Mouse (Mus musculus): ENCODE measurements around the gene Olfr692. TPM values are rescaled to one million over a fixed set of nuclear protein-coding genes. Genes with fewer than 3 reads are reported as not detected.
"Not testable (repeated sequence)": the region's sequence is repeated elsewhere in the genome, so short reads cannot be mapped to it uniquely, and the experiment has no call there.

Olfr692 gene
- polyA plus RNA-seq, 1 experiment, result not detected

- H3K4me1 ChIP-seq (ENCODE audit: control insufficient read depth, insufficient read depth, low read length), result no peaks in the 10 kb centered on the region
- TF ChIP-seq CTCF (IDR thresholded peaks at IDR 0.05; ENCODE audit: borderline replicate concordance, insufficient read depth, low read depth, low read length) (no peak), POLR2A (IDR thresholded peaks at IDR 0.05; ENCODE audit: borderline replicate concordance, insufficient read depth, low read length) (no peak)
- H3K27ac ChIP-seq (ENCODE audit: insufficient read depth, low read length), result no peak overlapping the region
- no peaks in the 10 kb centered on the region for H3K27me3 ChIP-seq (ENCODE audit: control insufficient read depth, insufficient read depth, low read length)
- H3K4me3 ChIP-seq (replicated peaks; ENCODE audit: insufficient read depth, low read depth, low read length), result no peak overlapping the region
- WGBS, result 71% methylated on average over 1 of the region's 1 CpGs
- no peak for DNase-seq
Measured at GRCm38 (mm10) chr7:105406322-105406721, 38.3 kb downstream of the Olfr692 start.

DNA sequence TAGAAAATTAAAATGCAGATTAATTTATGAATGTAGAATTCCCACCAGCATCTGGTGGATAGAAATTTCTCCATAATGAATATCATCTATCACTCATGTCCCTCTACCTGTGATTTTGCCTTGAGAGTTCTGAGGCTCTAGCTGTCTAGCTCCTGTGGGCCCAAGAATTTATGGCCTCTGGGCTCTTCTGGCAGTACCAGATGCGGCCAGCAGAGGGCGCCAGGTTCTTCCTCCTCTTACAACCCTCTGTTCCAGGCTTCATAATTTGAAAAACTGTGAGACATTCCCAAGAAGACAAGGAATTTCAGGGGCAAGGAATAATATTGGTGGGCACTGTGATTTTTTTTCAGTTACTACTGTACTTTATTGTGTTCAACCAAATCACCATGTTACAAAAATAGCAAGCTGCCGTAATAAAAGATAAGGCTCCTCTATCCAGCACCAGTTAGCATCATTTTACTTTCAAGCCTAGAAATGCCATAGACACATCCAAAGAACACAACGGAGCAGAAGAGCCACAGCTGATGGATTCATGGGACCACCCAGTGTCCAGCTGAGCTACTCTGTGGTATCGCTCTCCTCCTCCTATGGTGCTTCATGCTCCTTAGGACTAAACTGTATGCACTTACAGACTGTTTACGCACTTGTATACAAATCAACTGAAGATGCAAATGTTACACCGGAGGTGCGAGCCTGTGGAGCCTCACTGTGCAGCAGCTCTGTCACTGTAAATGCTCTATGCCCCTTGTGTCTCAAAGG is 44.0 kb downstream of the Olfr692 start:
- H3K27ac ChIP-seq (ENCODE audit: insufficient read depth, low read length); H3K4me1 ChIP-seq (ENCODE audit: control insufficient read depth, insufficient read depth, low read length); H3K27me3 ChIP-seq (ENCODE audit: control insufficient read depth, insufficient read depth, low read length); H3K4me3 ChIP-seq (replicated peaks; ENCODE audit: insufficient read depth, low read depth, low read length): not testable (repeated sequence)
- DNase-seq, result peak; percentile 65 to 80
- TF ChIP-seq CTCF (IDR thresholded peaks at IDR 0.05; ENCODE audit: borderline replicate concordance, insufficient read depth, low read depth, low read length), result peak; percentile 81
- WGBS, result 59% methylated on average over 8 of the region's 8 CpGs

DNA sequence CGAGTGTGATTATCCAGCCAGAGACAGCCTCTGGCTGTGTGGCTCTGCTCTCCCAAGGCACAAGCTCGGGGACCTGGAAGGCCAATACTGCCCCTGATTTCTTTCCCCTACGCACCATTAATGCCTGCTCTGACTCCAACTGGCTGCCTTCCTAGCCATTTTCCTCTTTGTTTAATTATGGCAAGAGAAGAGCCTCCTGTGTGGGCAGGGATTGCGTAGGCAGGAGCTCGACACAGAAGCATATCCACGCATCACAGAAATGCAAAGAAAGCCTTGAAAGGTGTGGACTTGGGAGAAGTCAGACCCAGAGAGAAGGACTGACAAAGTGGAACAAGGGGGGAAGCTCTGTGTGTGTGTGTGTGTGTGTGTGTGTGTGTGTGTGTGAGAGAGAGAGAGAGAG is 46.4 kb downstream of the Olfr692 start:
- WGBS, result 46% methylated on average over 6 of the region's 6 CpGs
- Histone ChIP-seq H3K27ac (ENCODE audit: insufficient read depth, low read length) (no peak overlapping the region), H3K4me3 (replicated peaks; ENCODE audit: insufficient read depth, low read depth, low read length) (no peak overlapping the region), H3K4me1 (ENCODE audit: control insufficient read depth, insufficient read depth, low read length) (no peaks in the 10 kb centered on the region), H3K27me3 (ENCODE audit: control insufficient read depth, insufficient read depth, low read length) (no peaks in the 10 kb centered on the region)
- DNase-seq, result no peak
- no peak for TF ChIP-seq POLR2A (IDR thresholded peaks at IDR 0.05; ENCODE audit: borderline replicate concordance, insufficient read depth, low read length)
- TF ChIP-seq CTCF (IDR thresholded peaks at IDR 0.05; ENCODE audit: borderline replicate concordance, insufficient read depth, low read depth, low read length), result no peak

DNA sequence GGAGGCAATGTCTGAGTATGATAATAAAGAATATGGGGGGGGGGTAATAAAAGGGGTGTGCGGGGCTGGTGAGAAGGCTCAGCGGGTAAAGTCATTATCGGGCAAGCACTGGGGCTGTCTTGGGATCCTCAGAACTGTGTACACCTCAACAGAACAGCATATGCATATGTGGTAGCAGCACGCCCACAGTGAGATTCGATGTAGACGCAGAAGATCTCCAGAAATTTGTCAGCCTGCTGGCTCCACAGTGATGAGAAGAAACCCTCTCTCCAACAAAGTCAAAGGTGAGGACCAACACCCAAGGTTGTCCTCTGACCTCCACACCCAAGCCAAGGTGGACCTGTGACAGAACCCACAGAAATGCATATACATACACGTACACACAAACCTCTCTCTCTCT is 48.5 kb downstream of the Olfr692 start:
- 93% methylated on average over 7 of the region's 7 CpGs for WGBS
- H3K27ac ChIP-seq (ENCODE audit: insufficient read depth, low read length), result no peak overlapping the region

DNA sequence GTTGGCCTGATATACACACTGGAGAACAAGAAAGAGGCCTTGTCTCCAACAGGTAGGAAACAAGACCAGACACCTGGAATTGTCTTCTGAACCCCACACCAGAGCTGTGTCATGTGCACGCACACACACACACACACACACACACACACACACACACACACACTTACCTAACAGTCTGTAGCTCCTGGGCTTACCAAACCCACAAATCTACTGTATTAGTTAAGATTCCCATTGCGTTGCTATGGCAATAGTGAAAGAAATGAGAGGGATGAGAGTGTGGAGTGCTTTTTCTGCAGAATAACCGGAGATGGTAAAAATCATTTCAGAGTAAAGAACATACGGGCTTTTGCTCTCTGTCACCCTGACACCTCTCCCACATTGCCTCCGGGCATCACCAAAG is 50.1 kb downstream of the Olfr692 start:
- DNase-seq, result no peak
- H3K27me3 ChIP-seq (ENCODE audit: control insufficient read depth, insufficient read depth, low read length), result no peaks in the 10 kb centered on the region
- no peak overlapping the region for H3K4me3 ChIP-seq (replicated peaks; ENCODE audit: insufficient read depth, low read depth, low read length)
- 84% methylated on average over 5 of the region's 5 CpGs for WGBS
- H3K27ac ChIP-seq (ENCODE audit: insufficient read depth, low read length), result no peak overlapping the region
- no peaks in the 10 kb centered on the region for H3K4me1 ChIP-seq (ENCODE audit: control insufficient read depth, insufficient read depth, low read length)
- TF ChIP-seq CTCF (IDR thresholded peaks at IDR 0.05; ENCODE audit: borderline replicate concordance, insufficient read depth, low read depth, low read length) (no peak), POLR2A (IDR thresholded peaks at IDR 0.05; ENCODE audit: borderline replicate concordance, insufficient read depth, low read length) (no peak)

More for the DNA sequence above, 48.5 kb downstream of the Olfr692 start:
- H3K4me3 ChIP-seq (replicated peaks; ENCODE audit: insufficient read depth, low read depth, low read length), result no peak overlapping the region
- DNase-seq, result no peak
- H3K27me3 ChIP-seq (ENCODE audit: control insufficient read depth, insufficient read depth, low read length), result no peaks in the 10 kb centered on the region
- no peak for TF ChIP-seq CTCF (IDR thresholded peaks at IDR 0.05; ENCODE audit: borderline replicate concordance, insufficient read depth, low read depth, low read length)
- TF ChIP-seq POLR2A (IDR thresholded peaks at IDR 0.05; ENCODE audit: borderline replicate concordance, insufficient read depth, low read length), result no peak
- H3K4me1 ChIP-seq (ENCODE audit: control insufficient read depth, insufficient read depth, low read length), result no peaks in the 10 kb centered on the region

Other genes with a start within 250 kb of the Olfr692 start
- gene Olfr683, start 221.2 kb upstream of the Olfr692 start, polyA plus RNA-seq (2012; rRNA removed), result not detected in 2 replicates
- gene Olfr684, start 204.6 kb upstream of the Olfr692 start, polyA plus RNA-seq (2012; rRNA removed), result not detected in 2 replicates
- not detected in 2 replicates for gene Olfr685, start 182.2 kb upstream of the Olfr692 start, polyA plus RNA-seq (2012; rRNA removed)
- gene Olfr686, start 160.7 kb upstream of the Olfr692 start, polyA plus RNA-seq (2012; rRNA removed), result not detected in 2 replicates
- not detected in 2 replicates for gene Olfr688, start 80.1 kb upstream of the Olfr692 start, polyA plus RNA-seq (2012; rRNA removed)
- not detected in 2 replicates for gene Olfr689, start 57.1 kb upstream of the Olfr692 start, polyA plus RNA-seq (2012; rRNA removed)
- 0.43 and 0.60 TPM in 2 replicates for gene Olfr690, start 34.1 kb upstream of the Olfr692 start, polyA plus RNA-seq (2012; rRNA removed)
- 0.23 and 0.43 TPM in 2 replicates for gene Olfr691, start 26.0 kb upstream of the Olfr692 start, polyA plus RNA-seq (2012; rRNA removed)
- not detected in 2 replicates for gene Gm5901, start 6.8 kb downstream of the Olfr692 start, polyA plus RNA-seq (2012; rRNA removed)
- gene Fam160a2, start 31.8 kb downstream of the Olfr692 start, polyA plus RNA-seq (2012; rRNA removed), result 36.3 and 37.2 TPM in 2 replicates
- gene Cnga4, start 36.3 kb downstream of the Olfr692 start, polyA plus RNA-seq (2012; rRNA removed), result 0.89 and 1.1 TPM in 2 replicates
- 5.8 and 8.5 TPM in 2 replicates for gene Cckbr, start 57.5 kb downstream of the Olfr692 start, polyA plus RNA-seq (2012; rRNA removed)
- 33.8 and 34.1 TPM in 2 replicates for gene Cavin3, start 114.1 kb downstream of the Olfr692 start, polyA plus RNA-seq (2012; rRNA removed)
- gene Smpd1, start 186.1 kb downstream of the Olfr692 start, polyA plus RNA-seq (2012; rRNA removed), result 102 and 108 TPM in 2 replicates
- gene Apbb1, start 213.4 kb downstream of the Olfr692 start, polyA plus RNA-seq (2012; rRNA removed), result 441 and 475 TPM in 2 replicates
- 0.60 and 0.61 TPM in 2 replicates for gene Hpx, start 231.9 kb downstream of the Olfr692 start, polyA plus RNA-seq (2012; rRNA removed)